Mouse (Mus musculus) forebrain, embryonic 14.5 days (tissue): ENCODE measurements around the gene Lnpep. TPM values are rescaled to one million over a fixed set of nuclear protein-coding genes. Genes with fewer than 3 reads are reported as not detected.
"Not testable (repeated sequence)": the region's sequence is repeated elsewhere in the genome, so short reads cannot be mapped to it uniquely, and the experiment has no call there.

Experiments used
- ATAC-seq: fragments of 200-750 bp; cut with Nextera tagmentation; 2 replicates; pipeline ENCODE4 v1.8.0; 2017; ENCODE audit warnings: mild to moderate bottlenecking, moderate library complexity
- DNase-seq: peaks from one replicate; pipeline ENCODE4 v3.0.0-alpha.2; 2015; ENCODE audit warnings: low spot score
- H3K27ac ChIP-seq: fragments of 300-500 bp; sonication (generic); 2 replicates; pipeline ENCODE4 v1.5.1; 2014; ENCODE audit warnings: low read depth, mild to moderate bottlenecking, control low read depth, low read length, moderate library complexity
- H3K27me3 ChIP-seq: fragments of 300-500 bp; sonication (generic); replicated peaks from 2 replicates; pipeline ENCODE4 v1.6.1; 2014; ENCODE audit warnings: low read length, control low read depth, mixed read lengths; ENCODE audit not compliant: control insufficient read depth, insufficient read depth
- H3K36me3 ChIP-seq: fragments of 300-500 bp; sonication (generic); 2 replicates; pipeline ENCODE4 v1.6.1; 2014; ENCODE audit warnings: low read length, control low read depth; ENCODE audit not compliant: control insufficient read depth, insufficient read depth
- H3K4me1 ChIP-seq: fragments of 300-500 bp; sonication (generic); 2 replicates; pipeline ENCODE4 v1.6.1; 2014; ENCODE audit warnings: antibody characterized with exemption, low read length, control low read depth; ENCODE audit not compliant: control insufficient read depth, insufficient read depth
- H3K4me2 ChIP-seq: fragments of 300-500 bp; sonication (generic); 2 replicates; pipeline ENCODE4 v1.6.1; 2014; ENCODE audit warnings: mild to moderate bottlenecking, control low read depth, low read length
- H3K4me3 ChIP-seq: fragments of 300-500 bp; sonication (generic); 2 replicates; pipeline ENCODE4 v1.5.1; 2014; ENCODE audit warnings: low read depth, low read length, control low read depth
- H3K9ac ChIP-seq: fragments of 300-500 bp; sonication (generic); 2 replicates; pipeline ENCODE4 v1.6.1; 2014; ENCODE audit warnings: mild to moderate bottlenecking, low read length, control low read depth, moderate library complexity
- H3K9me3 ChIP-seq: fragments of 300-500 bp; sonication (generic); replicated peaks from 2 replicates; pipeline ENCODE4 v1.6.1; 2016; ENCODE audit warnings: low read length, control low read depth, mixed read lengths; ENCODE audit not compliant: control insufficient read depth
- WGBS: fragments of 180-500 bp; shearing (Covaris S2); extraction: QIAGEN DNeasy Blood & Tissue Kit; methylation state at CpG from one replicate; pipeline ENCODE4 v1.1.7; 2014; 5-methylcytosine and 5-hydroxymethylcytosine counted together
- polyA plus RNA-seq: library from polyadenylated mRNA; unstranded; fragments of >200 nt; fragmentation: Nextera tagmentation; extraction: Ambion mirVana; gene quantifications from 2 replicates; pipeline ENCODE4 v1.2.1, GENCODE M21; 2014

Lnpep gene
- polyA plus RNA-seq, 1 experiment from 2014 or later, result 5.2 TPM

- not testable (repeated sequence) for H3K4me2 ChIP-seq, H3K4me1 ChIP-seq, H3K9me3 ChIP-seq, H3K27me3 ChIP-seq, H3K36me3 ChIP-seq, H3K27ac ChIP-seq, DNase-seq, ATAC-seq, H3K9ac ChIP-seq, H3K4me3 ChIP-seq
- 82% methylated on average over 7 of the region's 7 CpGs for WGBS
These were observed 3.5 kb upstream of the Lnpep start for GRCm38 (mm10) chr17:17628237-17628879.

DNA sequence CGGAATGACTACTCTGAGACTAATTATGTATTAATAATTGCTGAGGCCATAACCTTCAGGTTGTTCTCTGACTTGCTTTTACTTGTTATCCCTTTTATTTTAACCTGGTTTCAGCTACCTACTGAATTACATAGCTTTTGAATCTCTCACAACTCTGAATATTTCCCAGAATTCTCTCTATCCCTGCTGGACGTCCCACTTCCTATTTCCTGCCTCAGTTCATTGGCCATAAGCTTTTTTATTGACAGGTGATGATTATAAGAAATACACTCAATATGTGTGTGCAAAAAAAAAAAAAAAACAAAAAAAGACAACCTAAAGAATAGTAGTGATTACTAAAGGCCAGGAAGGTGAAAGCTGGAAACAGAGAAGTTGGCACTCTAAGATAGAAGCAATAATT is 2.7 kb upstream of the Lnpep start:
- 84% methylated on average over 2 of the region's 2 CpGs for WGBS
- no peak overlapping the region for H3K4me2 ChIP-seq
- H3K9me3 ChIP-seq, result no peaks in the 10 kb centered on the region
- H3K27ac ChIP-seq, result no peak overlapping the region
- H3K4me3 ChIP-seq, result no peak overlapping the region
- DNase-seq (no peak), ATAC-seq (no peak)
- no peaks in the 10 kb centered on the region for H3K27me3 ChIP-seq
- H3K4me1 ChIP-seq, result peaks cover 5% of the 10 kb centered on the region; the same call in 1 of the 2 replicates
- no peak overlapping the region for H3K9ac ChIP-seq
- H3K36me3 ChIP-seq, result no peaks in the 10 kb centered on the region

GRCm38 (mm10) chr17:17625887-17626679 is 1.2 kb upstream of the Lnpep start:
- peak; percentile 37 for DNase-seq
- H3K4me1 ChIP-seq, result peaks cover 13% of the 10 kb centered on the region; the same call in 1 of the 2 replicates
- ATAC-seq, result no peak
- no peaks in the 10 kb centered on the region for H3K27me3 ChIP-seq
- H3K27ac ChIP-seq, result peak overlapping the region; percentile 100
- H3K4me2 ChIP-seq, result peak overlapping the region; percentile 77
- H3K4me3 ChIP-seq, result peak overlapping the region; percentile 98
- H3K9me3 ChIP-seq, result no peaks in the 10 kb centered on the region
- H3K36me3 ChIP-seq, result no peaks in the 10 kb centered on the region
- 27% methylated on average over 7 of the region's 7 CpGs for WGBS
- peak overlapping the region; percentile 97 for H3K9ac ChIP-seq

DNA sequence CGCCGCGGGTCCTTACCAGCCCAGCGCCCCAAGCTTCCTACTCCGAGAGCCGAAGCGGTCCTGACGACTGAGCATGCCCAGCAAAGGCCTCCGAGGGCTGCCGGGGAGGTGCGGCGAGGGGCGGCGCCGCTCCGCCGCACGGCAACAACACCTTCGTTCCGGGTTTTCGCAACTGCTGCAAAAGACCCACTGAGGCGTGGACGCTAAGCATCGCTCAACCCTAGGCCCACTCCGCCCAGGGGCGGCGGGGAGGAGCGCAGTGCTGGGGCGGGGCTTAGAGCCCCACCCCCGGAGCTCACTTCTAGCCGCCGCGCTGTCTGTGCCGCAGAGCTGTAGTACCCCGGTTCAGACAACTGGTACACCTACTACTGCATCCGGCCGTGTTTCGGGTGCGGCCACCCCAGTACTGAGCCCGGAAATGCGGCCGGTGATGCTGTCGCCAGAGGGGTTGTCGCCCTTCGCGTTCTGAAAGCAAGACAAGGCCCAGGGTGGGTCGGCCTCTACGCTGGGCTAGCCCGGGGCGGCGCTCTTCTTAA is 361 bp downstream of the Lnpep start:
- Histone ChIP-seq H3K9me3 (no peaks in the 10 kb centered on the region), H3K27me3 (no peaks in the 10 kb centered on the region), H3K9ac (peak overlapping the region; percentile 97), H3K4me2 (peak overlapping the region; percentile 77), H3K36me3 (no peaks in the 10 kb centered on the region), H3K4me3 (peak overlapping the region; percentile 98), H3K4me1 (peaks cover 13% of the 10 kb centered on the region; the same call in 1 of the 2 replicates), H3K27ac (peak overlapping the region; percentile 100)
- WGBS, result under 1% methylated on average over 48 of the region's 51 CpGs
- peak; percentile 99 for DNase-seq
- ATAC-seq, result peak; percentile 96

DNA sequence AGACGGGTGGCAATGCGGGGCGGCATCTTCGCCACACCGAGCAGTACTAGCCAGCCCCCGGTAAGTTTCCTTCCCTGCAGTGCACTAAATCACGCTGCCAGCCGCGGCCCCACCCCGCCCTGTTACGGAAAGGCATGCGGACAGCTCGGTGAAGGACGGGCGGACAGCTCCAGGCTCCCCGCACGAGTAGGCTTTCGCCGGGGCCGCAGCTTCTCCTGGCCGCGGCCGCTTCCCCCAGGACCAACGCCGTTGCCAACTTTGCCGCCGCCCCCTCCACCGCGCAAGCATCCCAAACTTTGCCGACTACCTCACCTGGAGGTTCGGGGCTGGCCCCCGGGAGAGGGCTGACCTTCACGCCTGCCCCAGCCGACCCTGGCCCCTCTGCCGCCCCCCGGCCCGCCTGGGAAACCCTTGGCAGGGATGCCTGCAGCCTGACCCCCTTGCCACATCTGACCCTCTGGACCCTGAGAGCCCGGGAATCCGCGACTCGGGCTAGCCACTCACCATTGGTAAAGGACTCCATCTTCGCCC is 895 bp downstream of the Lnpep start:
- Histone ChIP-seq H3K9ac (peak overlapping the region; percentile 97), H3K27me3 (no peaks in the 10 kb centered on the region), H3K9me3 (no peaks in the 10 kb centered on the region), H3K36me3 (no peaks in the 10 kb centered on the region), H3K27ac (peak overlapping the region; percentile 100), H3K4me2 (peak overlapping the region; percentile 77), H3K4me3 (peak overlapping the region; percentile 98), H3K4me1 (peaks cover 13% of the 10 kb centered on the region; the same call in 1 of the 2 replicates)
- DNase-seq (peak; percentile 23), ATAC-seq (peak; percentile 2)
- under 1% methylated on average over 42 of the region's 42 CpGs for WGBS

GRCm38 (mm10) chr17:17623221-17623889 is 1.5 kb downstream of the Lnpep start:
- H3K4me3 ChIP-seq, result peak overlapping the region; percentile 98
- H3K27me3 ChIP-seq, result no peaks in the 10 kb centered on the region
- peak overlapping the region; percentile 100 for H3K27ac ChIP-seq
- H3K9ac ChIP-seq, result peak overlapping the region; percentile 97
- WGBS, result 1% methylated on average over 7 of the region's 7 CpGs
- no peaks in the 10 kb centered on the region for H3K36me3 ChIP-seq
- DNase-seq, result peak; percentile 23
- H3K9me3 ChIP-seq, result no peaks in the 10 kb centered on the region
- H3K4me1 ChIP-seq, result peaks cover 13% of the 10 kb centered on the region; the same call in 1 of the 2 replicates
- no peak for ATAC-seq
- H3K4me2 ChIP-seq, result peak overlapping the region; percentile 77

- Histone ChIP-seq H3K4me2 (peak overlapping the region; percentile 77), H3K36me3 (no peaks in the 10 kb centered on the region), H3K4me3 (no peak overlapping the region), H3K9me3 (no peaks in the 10 kb centered on the region), H3K9ac (no peak overlapping the region), H3K4me1 (peaks cover 13% of the 10 kb centered on the region; the same call in 1 of the 2 replicates), H3K27me3 (no peaks in the 10 kb centered on the region), H3K27ac (no peak overlapping the region)
- DNase-seq (no peak), ATAC-seq (no peak)
- 96% methylated on average over 1 of the region's 1 CpGs for WGBS
These were observed 2.3 kb downstream of the Lnpep start for GRCm38 (mm10) chr17:17622576-17622975.

DNA sequence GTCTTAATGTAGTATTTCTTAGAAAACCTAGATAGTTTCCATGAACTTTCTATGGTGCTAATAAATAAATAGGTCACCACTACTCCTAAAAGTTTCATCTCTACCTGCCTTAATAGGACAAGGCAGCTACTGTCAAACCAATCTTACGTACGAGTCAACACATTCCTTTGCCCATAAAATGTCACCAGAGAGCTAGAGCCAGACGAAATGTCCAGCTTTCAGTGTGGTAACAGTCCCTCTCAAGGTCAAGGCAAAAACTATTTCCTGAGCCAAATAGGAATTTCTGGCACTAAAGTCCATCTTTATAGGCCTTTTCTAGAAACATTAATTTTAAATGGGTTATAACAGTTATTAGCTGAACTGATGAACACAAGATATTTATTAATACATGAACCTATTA is 3.3 kb downstream of the Lnpep start:
- no peak overlapping the region for H3K4me3 ChIP-seq
- no peaks in the 10 kb centered on the region for H3K27me3 ChIP-seq
- no peak overlapping the region for H3K4me2 ChIP-seq
- no peak for ATAC-seq
- no peak overlapping the region for H3K9ac ChIP-seq
- H3K36me3 ChIP-seq, result no peaks in the 10 kb centered on the region
- H3K27ac ChIP-seq, result no peak overlapping the region
- no peak for DNase-seq
- WGBS, result 86% methylated on average over 3 of the region's 3 CpGs
- no peaks in the 10 kb centered on the region for H3K9me3 ChIP-seq
- peaks cover 13% of the 10 kb centered on the region; the same call in 1 of the 2 replicates for H3K4me1 ChIP-seq
